Mouse (Mus musculus): ENCODE results near the gene Hoxa4. TPM values are rescaled to one million over a fixed set of nuclear protein-coding genes. Genes with fewer than 3 reads are reported as not detected.

Gene Hoxa4
- polyA plus RNA-seq, 1 experiment from 2014 or later: 3.6 TPM

GRCm38 (mm10) chr6:52229558-52230416, 38.2 kb upstream of the Hoxa4 start:
- ATAC-seq: no peak
- no peaks in the 10 kb centered on the region for H3K4me1 ChIP-seq (replicated peaks; ENCODE audit: control insufficient read depth, insufficient read depth, low read length)
- peak overlapping the region; percentile 35 for H3K4me2 ChIP-seq (replicated peaks; ENCODE audit: low read depth)
- no peaks in the 10 kb centered on the region for H3K9me3 ChIP-seq (ENCODE audit: control insufficient read depth)
- TF ChIP-seq CTCF (IDR thresholded peaks at IDR 0.05; ENCODE audit: low read depth): no peak
- H3K9ac ChIP-seq (ENCODE audit: low read depth, low read length): no peak overlapping the region
- H3K27me3 ChIP-seq (replicated peaks; ENCODE audit: control insufficient read depth, insufficient read depth, low read length): peaks cover 97% of the 10 kb centered on the region
- no peak overlapping the region; the same call in 1 of the 2 replicates for H3K27ac ChIP-seq (ENCODE audit: low read depth, low read length)
- peak overlapping the region; percentile 28 for H3K4me3 ChIP-seq (ENCODE audit: low read depth, low read length)
- no peaks in the 10 kb centered on the region for H3K36me3 ChIP-seq (ENCODE audit: control insufficient read depth, insufficient read depth)
- WGBS: 3% methylated on average over 44 of the region's 44 CpGs

GRCm38 (mm10) chr6:52228475-52229465, 37.2 kb upstream of the Hoxa4 start:
- H3K4me2 ChIP-seq (replicated peaks; ENCODE audit: low read depth): peak overlapping the region; percentile 35
- ATAC-seq: no peak
- no peaks in the 10 kb centered on the region for H3K4me1 ChIP-seq (replicated peaks; ENCODE audit: control insufficient read depth, insufficient read depth, low read length)
- WGBS: 2% methylated on average over 38 of the region's 38 CpGs
- no peaks in the 10 kb centered on the region for H3K36me3 ChIP-seq (ENCODE audit: control insufficient read depth, insufficient read depth)
- no peak overlapping the region for H3K27ac ChIP-seq (ENCODE audit: low read depth, low read length)
- TF ChIP-seq CTCF (IDR thresholded peaks at IDR 0.05; ENCODE audit: low read depth): no peak
- H3K27me3 ChIP-seq (replicated peaks; ENCODE audit: control insufficient read depth, insufficient read depth, low read length): peaks cover 96% of the 10 kb centered on the region
- H3K4me3 ChIP-seq (ENCODE audit: low read depth, low read length): peak overlapping the region; percentile 28
- H3K9me3 ChIP-seq (ENCODE audit: control insufficient read depth): no peaks in the 10 kb centered on the region
- H3K9ac ChIP-seq (ENCODE audit: low read depth, low read length): no peak overlapping the region; the same call in 1 of the 2 replicates

DNA sequence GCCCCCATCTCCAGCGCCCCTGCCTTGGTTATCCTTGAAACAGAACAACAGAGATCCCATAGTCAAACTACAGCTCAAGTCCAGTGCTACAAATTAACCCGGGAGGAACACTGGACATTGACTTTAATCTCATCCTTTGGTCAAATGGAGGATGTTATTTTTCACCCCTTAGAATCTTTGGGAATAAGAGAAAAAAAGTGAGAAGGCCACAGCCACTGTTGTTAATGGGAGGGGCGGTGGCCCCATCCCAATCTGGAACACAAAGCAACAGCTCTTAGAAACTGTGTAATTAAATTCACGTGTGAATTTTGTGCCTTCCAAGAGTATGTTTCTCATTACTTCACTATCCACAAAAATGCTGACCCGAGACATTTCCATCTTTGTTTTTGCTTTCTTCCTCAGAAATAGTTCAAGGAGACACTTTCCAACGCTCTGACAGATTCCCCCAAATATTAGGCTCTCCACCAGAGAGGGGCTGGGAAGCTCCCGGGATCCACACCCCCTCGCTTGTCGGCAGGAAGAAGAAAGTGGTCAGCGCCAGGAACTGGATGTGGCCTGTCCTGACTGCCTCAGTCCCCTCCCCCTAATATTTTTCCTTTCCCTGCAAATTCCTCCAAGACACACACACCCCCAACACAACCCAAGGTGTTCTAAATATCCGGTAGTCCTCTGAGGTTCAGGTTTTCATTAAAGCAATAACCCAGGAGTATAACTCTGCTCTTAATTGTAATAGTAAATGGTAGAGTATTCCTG, 36.1 kb upstream of the Hoxa4 start:
- TF ChIP-seq CTCF (IDR thresholded peaks at IDR 0.05; ENCODE audit: low read depth): no peak
- H3K27ac ChIP-seq (ENCODE audit: low read depth, low read length): no peak overlapping the region
- H3K4me2 ChIP-seq (replicated peaks; ENCODE audit: low read depth): no peak overlapping the region

DNA sequence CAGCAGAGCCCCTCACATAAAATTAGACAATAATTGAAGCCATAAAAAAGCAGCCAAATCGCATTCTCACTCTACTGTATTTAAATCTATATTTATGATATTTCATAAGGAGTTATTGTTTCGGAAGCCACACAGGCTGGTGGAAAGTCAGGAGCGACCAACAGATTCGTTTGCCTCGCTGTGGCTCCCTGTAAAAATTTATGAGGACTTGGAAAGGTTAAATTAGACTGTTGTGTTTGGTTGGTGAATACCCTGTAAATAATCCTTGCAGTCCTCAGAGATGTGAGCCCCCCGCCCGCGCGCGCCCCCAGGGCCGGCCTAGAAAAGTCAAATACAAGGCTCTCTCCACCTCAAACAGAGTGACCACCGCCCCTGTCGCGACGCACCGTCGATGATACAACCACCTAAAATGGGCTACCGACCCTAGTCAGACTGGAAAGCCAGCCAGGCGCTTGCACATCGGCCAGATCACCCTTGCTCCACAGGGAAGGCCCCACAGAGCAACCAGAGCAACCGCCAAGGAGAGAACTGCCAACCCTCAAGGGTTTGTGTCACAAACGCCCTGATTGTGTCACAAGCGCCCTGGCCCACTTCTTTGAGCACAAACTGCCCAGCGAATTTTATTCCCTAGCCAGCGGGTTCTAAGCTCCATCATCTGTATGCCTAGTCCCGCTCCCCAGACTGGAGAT, 35.2 kb upstream of the Hoxa4 start:
- no peaks in the 10 kb centered on the region; the same call in 1 of the 2 replicates for H3K4me1 ChIP-seq (replicated peaks; ENCODE audit: control insufficient read depth, insufficient read depth, low read length)
- no peaks in the 10 kb centered on the region for H3K36me3 ChIP-seq (ENCODE audit: control insufficient read depth, insufficient read depth)
- no peaks in the 10 kb centered on the region for H3K9me3 ChIP-seq (ENCODE audit: control insufficient read depth)
- TF ChIP-seq CTCF (IDR thresholded peaks at IDR 0.05; ENCODE audit: low read depth): no peak
- WGBS: 4% methylated on average over 26 of the region's 26 CpGs
- peak overlapping the region; percentile 50 for H3K4me2 ChIP-seq (replicated peaks; ENCODE audit: low read depth)
- H3K4me3 ChIP-seq (ENCODE audit: low read depth, low read length): peak overlapping the region; percentile 32
- H3K27me3 ChIP-seq (replicated peaks; ENCODE audit: control insufficient read depth, insufficient read depth, low read length): peaks cover 95% of the 10 kb centered on the region
- no peak overlapping the region for H3K27ac ChIP-seq (ENCODE audit: low read depth, low read length)
- no peak overlapping the region for H3K9ac ChIP-seq (ENCODE audit: low read depth, low read length)
- no peak for ATAC-seq

More for the DNA sequence above, 36.1 kb upstream of the Hoxa4 start:
- H3K36me3 ChIP-seq (ENCODE audit: control insufficient read depth, insufficient read depth): no peaks in the 10 kb centered on the region
- 9% methylated on average over 11 of the region's 11 CpGs for WGBS
- no peaks in the 10 kb centered on the region for H3K4me1 ChIP-seq (replicated peaks; ENCODE audit: control insufficient read depth, insufficient read depth, low read length)
- no peaks in the 10 kb centered on the region for H3K9me3 ChIP-seq (ENCODE audit: control insufficient read depth)
- no peak for ATAC-seq
- peaks cover 95% of the 10 kb centered on the region for H3K27me3 ChIP-seq (replicated peaks; ENCODE audit: control insufficient read depth, insufficient read depth, low read length)
- no peak overlapping the region for H3K9ac ChIP-seq (ENCODE audit: low read depth, low read length)
- H3K4me3 ChIP-seq (ENCODE audit: low read depth, low read length): no peak overlapping the region

Data from intestine, postnatal 0 days (tissue).